Mouse (Mus musculus): ENCODE measurements around the gene Sik2. TPM values are rescaled to one million over a fixed set of nuclear protein-coding genes. Genes with fewer than 3 reads are reported as not detected.
A peak's percentile ranks its signal among the peaks of the same experiment; 100 is the strongest.

Sik2 gene
- polyA plus RNA-seq, 1 experiment from 2014 or later = 15.7 TPM

DNA sequence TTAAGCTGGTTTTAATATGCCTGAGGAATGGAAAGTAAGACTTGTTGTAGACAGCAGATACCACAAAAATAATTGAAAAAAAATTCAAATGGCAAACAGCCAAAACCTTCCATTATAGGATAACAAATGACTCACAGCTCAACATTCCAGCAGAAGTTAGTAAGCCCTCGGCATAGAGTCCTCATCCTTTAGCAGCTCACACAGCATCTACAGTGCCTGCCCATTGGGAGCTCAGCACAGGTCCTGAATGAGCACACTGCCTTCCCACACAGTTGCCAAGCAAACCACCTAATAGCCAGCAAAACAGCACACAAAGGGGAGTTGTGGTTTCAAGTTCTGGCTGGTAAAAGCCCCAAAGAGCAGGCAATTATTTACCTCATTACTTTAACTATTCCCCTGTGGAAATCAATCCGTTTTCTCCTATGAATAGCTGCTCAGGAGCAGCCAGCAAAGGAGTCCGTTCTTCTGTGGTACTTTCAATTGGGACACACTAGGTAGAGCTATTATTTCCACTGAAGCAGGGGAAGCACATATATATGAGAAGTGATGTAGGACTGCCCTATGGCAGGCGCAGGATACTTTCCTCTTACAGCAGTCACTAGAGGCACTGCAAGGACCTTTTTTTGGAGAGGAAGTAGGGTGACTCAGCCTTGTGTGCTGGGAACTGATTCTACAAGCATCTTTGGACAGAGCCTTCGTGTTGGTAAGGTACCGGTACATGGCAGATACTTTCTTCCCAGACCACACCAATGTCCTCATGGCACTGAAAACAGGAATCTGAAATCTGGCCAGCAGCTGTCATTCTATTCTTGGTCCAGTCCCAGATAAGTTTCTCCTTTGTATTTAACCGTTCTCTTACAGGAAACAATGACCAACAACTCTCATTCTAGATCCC lies 108.6 kb downstream of the Sik2 start:
- peaks cover 30% of the 10 kb centered on the region for H3K36me3 ChIP-seq (ENCODE audit: insufficient read depth)
- no peak overlapping the region for H3K4me2 ChIP-seq
- WGBS = 68% methylated on average over 7 of the region's 7 CpGs
- ATAC-seq (ENCODE audit: insufficient read depth) (no peak), DNase-seq (peak; percentile 55)
- H3K9ac ChIP-seq = no peak overlapping the region
- no peak overlapping the region for H3K4me3 ChIP-seq (ENCODE audit: low read depth, low read length)
- no peak overlapping the region for H3K27ac ChIP-seq (ENCODE audit: low read depth)
- no peak for TF ChIP-seq CTCF (IDR thresholded peaks at IDR 0.05; ENCODE audit: low read depth)
- no peaks in the 10 kb centered on the region for H3K9me3 ChIP-seq (ENCODE audit: low read depth, low read length)
- no peaks in the 10 kb centered on the region for H3K4me1 ChIP-seq (ENCODE audit: insufficient read depth)
- no peaks in the 10 kb centered on the region for H3K27me3 ChIP-seq (ENCODE audit: insufficient read depth, low read length)

DNA sequence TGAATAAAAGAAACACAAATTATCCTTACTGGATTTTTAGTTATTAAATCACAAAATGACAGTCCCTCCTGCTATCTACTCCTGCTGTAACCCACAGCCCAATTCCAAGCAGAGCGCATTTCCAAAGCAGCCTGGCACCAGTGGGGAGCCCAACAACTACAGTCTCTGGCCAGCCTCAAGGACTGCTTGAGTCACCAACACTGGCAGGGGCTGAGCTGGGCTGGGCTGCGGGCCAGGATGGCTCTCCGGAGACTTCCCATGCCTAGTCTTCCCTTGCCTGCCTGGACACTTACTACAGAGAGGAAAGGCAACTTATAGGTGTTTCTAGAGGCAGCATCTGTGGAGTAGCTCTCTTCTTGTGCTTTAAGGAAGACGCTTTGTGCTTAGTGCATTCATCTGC lies 115.2 kb downstream of the Sik2 start:
- Histone ChIP-seq H3K27me3 (ENCODE audit: insufficient read depth, low read length) (no peaks in the 10 kb centered on the region), H3K9me3 (ENCODE audit: low read depth, low read length) (no peaks in the 10 kb centered on the region), H3K4me2 (no peak overlapping the region), H3K9ac (no peak overlapping the region), H3K36me3 (ENCODE audit: insufficient read depth) (peaks cover 47% of the 10 kb centered on the region), H3K4me3 (ENCODE audit: low read depth, low read length) (no peak overlapping the region), H3K4me1 (ENCODE audit: insufficient read depth) (no peaks in the 10 kb centered on the region), H3K27ac (ENCODE audit: low read depth) (no peak overlapping the region)
- ATAC-seq (ENCODE audit: insufficient read depth) = no peak
- 85% methylated on average over 4 of the region's 4 CpGs for WGBS
- peak; percentile 19 for DNase-seq
- no peak for TF ChIP-seq CTCF (IDR thresholded peaks at IDR 0.05; ENCODE audit: low read depth)

DNA sequence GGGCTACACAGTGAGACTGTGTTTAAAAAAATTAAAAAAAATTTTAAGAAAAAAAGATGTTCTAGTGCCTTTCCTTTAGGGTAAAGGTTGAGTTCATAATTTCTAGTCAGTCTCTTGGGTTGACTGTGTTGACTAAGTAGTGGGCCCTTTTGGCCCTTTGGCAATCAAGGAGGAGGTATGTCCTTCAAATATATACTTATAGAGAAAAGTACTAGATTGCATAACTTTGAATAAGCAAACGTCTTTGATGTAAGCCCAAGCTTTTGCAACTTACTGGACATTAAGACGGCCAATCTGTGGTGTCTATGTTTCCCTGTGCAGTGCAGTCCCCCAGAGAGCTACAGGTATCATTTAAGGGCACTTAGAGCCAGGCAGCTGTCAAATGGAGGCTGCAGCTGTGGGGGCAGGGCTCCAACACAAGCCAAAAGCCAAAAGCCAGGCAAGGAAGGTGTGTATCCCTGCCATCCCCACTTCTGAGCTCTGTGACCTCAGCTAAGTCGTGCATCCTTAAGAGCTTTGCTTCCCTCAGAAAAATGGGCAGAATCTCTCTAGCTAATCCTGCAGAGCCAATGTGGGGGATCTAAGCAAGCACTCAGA lies 118.3 kb downstream of the Sik2 start:
- no peak overlapping the region for H3K9ac ChIP-seq
- H3K36me3 ChIP-seq (ENCODE audit: insufficient read depth) = peaks cover 22% of the 10 kb centered on the region
- ATAC-seq (ENCODE audit: insufficient read depth) (no peak), DNase-seq (no peak)
- no peak overlapping the region for H3K4me2 ChIP-seq
- H3K4me3 ChIP-seq (ENCODE audit: low read depth, low read length) = no peak overlapping the region
- no peaks in the 10 kb centered on the region for H3K9me3 ChIP-seq (ENCODE audit: low read depth, low read length)
- no peak overlapping the region for H3K27ac ChIP-seq (ENCODE audit: low read depth)
- TF ChIP-seq CTCF (IDR thresholded peaks at IDR 0.05; ENCODE audit: low read depth) = no peak
- 65% methylated on average over 3 of the region's 3 CpGs for WGBS
- H3K4me1 ChIP-seq (ENCODE audit: insufficient read depth) = peaks cover 13% of the 10 kb centered on the region; the same call in 1 of the 2 replicates
- H3K27me3 ChIP-seq (ENCODE audit: insufficient read depth, low read length) = no peaks in the 10 kb centered on the region

DNA sequence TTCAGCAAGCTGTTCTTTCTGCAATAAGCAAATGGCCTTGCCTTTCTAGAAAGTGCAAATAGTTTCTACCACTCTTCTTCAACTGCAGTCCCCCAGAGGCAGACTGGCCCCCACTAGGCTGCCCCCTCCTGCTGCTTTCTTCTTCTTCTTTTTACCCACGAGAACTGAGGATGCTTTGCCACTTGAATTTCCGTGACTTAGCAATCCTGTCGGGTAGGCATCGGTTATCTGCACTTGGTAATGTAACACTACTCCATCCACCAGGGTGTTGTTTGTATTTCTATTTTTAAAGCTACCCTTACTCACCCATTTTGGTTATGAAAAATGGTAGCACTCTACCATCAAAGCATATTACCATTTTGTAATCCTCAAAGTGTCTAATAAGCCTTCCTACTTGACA lies 118.9 kb downstream of the Sik2 start:
- ATAC-seq (ENCODE audit: insufficient read depth) (no peak), DNase-seq (no peak)
- Histone ChIP-seq H3K27ac (ENCODE audit: low read depth) (no peak overlapping the region), H3K4me3 (ENCODE audit: low read depth, low read length) (no peak overlapping the region), H3K36me3 (ENCODE audit: insufficient read depth) (peaks cover 19% of the 10 kb centered on the region), H3K4me2 (no peak overlapping the region), H3K9ac (no peak overlapping the region), H3K4me1 (ENCODE audit: insufficient read depth) (peaks cover 19% of the 10 kb centered on the region), H3K9me3 (ENCODE audit: low read depth, low read length) (no peaks in the 10 kb centered on the region), H3K27me3 (ENCODE audit: insufficient read depth, low read length) (no peaks in the 10 kb centered on the region)
- 63% methylated on average over 4 of the region's 4 CpGs for WGBS
- TF ChIP-seq CTCF (IDR thresholded peaks at IDR 0.05; ENCODE audit: low read depth) = no peak

GRCm38 (mm10) chr9:50889211-50889610 lies 119.7 kb downstream of the Sik2 start:
- Histone ChIP-seq H3K9me3 (ENCODE audit: low read depth, low read length) (no peaks in the 10 kb centered on the region), H3K27me3 (ENCODE audit: insufficient read depth, low read length) (no peaks in the 10 kb centered on the region), H3K9ac (no peak overlapping the region), H3K4me1 (ENCODE audit: insufficient read depth) (peaks cover 27% of the 10 kb centered on the region), H3K27ac (ENCODE audit: low read depth) (no peak overlapping the region), H3K4me2 (no peak overlapping the region), H3K36me3 (ENCODE audit: insufficient read depth) (peaks cover 13% of the 10 kb centered on the region), H3K4me3 (ENCODE audit: low read depth, low read length) (no peak overlapping the region)
- DNase-seq = no peak
- ATAC-seq (ENCODE audit: insufficient read depth) = no peak
- no peak for TF ChIP-seq CTCF (IDR thresholded peaks at IDR 0.05; ENCODE audit: low read depth)
- WGBS = 50% methylated on average over 6 of the region's 6 CpGs

GRCm38 (mm10) chr9:50887351-50887750 lies 121.5 kb downstream of the Sik2 start:
- 18% methylated on average over 4 of the region's 4 CpGs for WGBS
- H3K9me3 ChIP-seq (ENCODE audit: low read depth, low read length) = no peaks in the 10 kb centered on the region
- peaks cover 28% of the 10 kb centered on the region for H3K4me1 ChIP-seq (ENCODE audit: insufficient read depth)
- H3K27ac ChIP-seq (ENCODE audit: low read depth) = peak overlapping the region; percentile 28; the same call in 1 of the 2 replicates
- H3K9ac ChIP-seq = no peak overlapping the region
- no peaks in the 10 kb centered on the region for H3K27me3 ChIP-seq (ENCODE audit: insufficient read depth, low read length)
- H3K36me3 ChIP-seq (ENCODE audit: insufficient read depth) = peaks cover 13% of the 10 kb centered on the region
- DNase-seq (peak; percentile 65), ATAC-seq (ENCODE audit: insufficient read depth) (peak; percentile 77)
- no peak overlapping the region for H3K4me2 ChIP-seq
- no peak overlapping the region for H3K4me3 ChIP-seq (ENCODE audit: low read depth, low read length)
- no peak for TF ChIP-seq CTCF (IDR thresholded peaks at IDR 0.05; ENCODE audit: low read depth)

DNA sequence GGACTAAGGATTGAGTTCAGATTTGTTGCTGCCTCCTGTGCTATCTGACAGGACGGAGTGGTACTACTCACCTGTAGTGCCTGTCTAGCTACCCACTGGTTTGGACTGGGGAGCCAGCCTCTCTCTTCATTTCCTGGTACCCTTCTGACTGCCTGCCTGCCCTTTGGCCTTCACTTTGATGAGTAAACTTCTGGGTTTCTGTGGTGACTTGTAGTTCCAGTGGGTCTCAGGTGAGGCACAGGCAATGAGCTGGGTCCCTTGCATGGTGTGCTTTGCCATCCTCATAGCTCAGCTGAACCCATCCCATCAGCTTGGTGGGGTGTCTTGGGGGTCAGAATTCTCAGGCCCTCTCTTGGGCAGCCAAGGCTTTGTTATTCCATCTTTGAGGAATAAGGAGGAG lies 122.0 kb downstream of the Sik2 start:
- TF ChIP-seq CTCF (IDR thresholded peaks at IDR 0.05; ENCODE audit: low read depth) = no peak
- 89% methylated on average over 1 of the region's 1 CpGs for WGBS
- Histone ChIP-seq H3K9me3 (ENCODE audit: low read depth, low read length) (no peaks in the 10 kb centered on the region), H3K36me3 (ENCODE audit: insufficient read depth) (peaks cover 12% of the 10 kb centered on the region), H3K4me2 (no peak overlapping the region), H3K27me3 (ENCODE audit: insufficient read depth, low read length) (no peaks in the 10 kb centered on the region), H3K4me3 (ENCODE audit: low read depth, low read length) (no peak overlapping the region), H3K4me1 (ENCODE audit: insufficient read depth) (peaks cover 28% of the 10 kb centered on the region), H3K9ac (no peak overlapping the region), H3K27ac (ENCODE audit: low read depth) (no peak overlapping the region)
- ATAC-seq (ENCODE audit: insufficient read depth) (no peak), DNase-seq (no peak)

Measured in lung, embryonic 14.5 days (tissue).